15 mouse cellular contexts compared by ENCODE assay signal in genomic region chrX:131406685-131407084, GRCm38 (mm10).
"Had no signal": no experiment of that assay in that cellular context is flagged by ENCODE, and none has a peak within 500 bp of the region (broad histone marks: within the 10 kb centered on the region; RNA-seq: fewer than 3 reads in every experiment).

No protein-coding gene starts in this region.

- ATAC-seq: liver, postnatal 0 days; midbrain, embryonic 15.5 days had no signal

- H3K4me1 ChIP-seq: liver, embryonic 15.5 days; midbrain, embryonic 10.5 days; midbrain, embryonic 12.5 days; midbrain, embryonic 15.5 days; neural tube, embryonic 12.5 days; stomach, embryonic 15.5 days had no signal

- H3K4me3 ChIP-seq: liver, embryonic 15.5 days; midbrain, embryonic 10.5 days; midbrain, embryonic 12.5 days; midbrain, embryonic 15.5 days; neural tube, embryonic 12.5 days; stomach, embryonic 15.5 days had no signal

- H3K4me2 ChIP-seq: liver, embryonic 15.5 days; lung, embryonic 14.5 days; midbrain, embryonic 12.5 days; midbrain, embryonic 15.5 days; neural tube, embryonic 12.5 days; stomach, embryonic 15.5 days had no signal

- H3K9me3 ChIP-seq: liver, embryonic 15.5 days; midbrain, embryonic 10.5 days; midbrain, embryonic 12.5 days; midbrain, embryonic 15.5 days; neural tube, embryonic 12.5 days; stomach, embryonic 15.5 days had no signal

- DNase-seq: liver, postnatal 0 days; lung, embryonic 14.5 days; lung, postnatal 10 days; lung, postnatal 4 days; right cerebral cortex, postnatal 14 days; thymus, adult 2 months; thymus, postnatal 25 days; thymus, postnatal 4 days had no signal

- H3K9ac ChIP-seq: liver, embryonic 15.5 days; liver, postnatal 0 days; lung, embryonic 14.5 days; midbrain, embryonic 12.5 days; midbrain, embryonic 15.5 days; neural tube, embryonic 12.5 days; stomach, embryonic 15.5 days had no signal

- H3K27me3 ChIP-seq: liver, embryonic 15.5 days; midbrain, embryonic 12.5 days; midbrain, embryonic 15.5 days; neural tube, embryonic 12.5 days; stomach, embryonic 15.5 days had no signal

- H3K36me3 ChIP-seq: liver, embryonic 15.5 days; midbrain, embryonic 10.5 days; midbrain, embryonic 12.5 days; midbrain, embryonic 15.5 days; neural tube, embryonic 12.5 days; stomach, embryonic 15.5 days had no signal

- H3K27ac ChIP-seq: liver, embryonic 15.5 days; midbrain, embryonic 10.5 days; midbrain, embryonic 12.5 days; midbrain, embryonic 15.5 days; neural tube, embryonic 12.5 days; stomach, embryonic 15.5 days; stomach, postnatal 0 days had no signal
